Mouse (Mus musculus): ENCODE measurements around the gene Itgal.
"Not testable (repeated sequence)": the region's sequence is repeated elsewhere in the genome, so short reads cannot be mapped to it uniquely, and the experiment has no call there.

The Itgal gene

GRCm38 (mm10) chr7:127280092-127280491 lies 16.0 kb upstream of the Itgal start:
- peak; percentile 56 for DNase-seq

DNA sequence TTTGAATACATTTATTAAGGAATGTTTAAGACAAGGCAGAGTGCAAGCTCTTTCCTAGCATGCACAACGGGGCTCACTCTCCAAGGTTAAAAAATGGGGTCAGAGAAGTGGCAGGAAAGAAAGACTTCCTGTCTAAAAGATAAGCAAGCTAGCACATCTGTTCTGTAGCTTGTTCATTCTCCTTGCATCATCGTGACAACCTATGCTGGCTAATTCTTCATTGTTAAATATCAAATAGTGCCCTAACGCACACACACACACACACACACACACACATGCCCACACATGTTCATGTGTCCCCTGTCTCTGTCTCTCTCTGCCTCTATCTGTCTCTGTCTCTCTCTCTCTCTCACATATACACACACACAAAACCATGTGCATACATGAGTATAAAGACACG lies 14.9 kb upstream of the Itgal start:
- peak; percentile 50 for DNase-seq

- peak; percentile 63 for DNase-seq
These were observed 13.9 kb upstream of the Itgal start for GRCm38 (mm10) chr7:127282190-127282589.

GRCm38 (mm10) chr7:127285154-127285553 lies 10.9 kb upstream of the Itgal start:
- DNase-seq = peak; percentile 64

- no peak for DNase-seq
These were observed 8.1 kb upstream of the Itgal start for GRCm38 (mm10) chr7:127287940-127288339.

- DNase-seq = no peak
These were observed 6.8 kb upstream of the Itgal start for GRCm38 (mm10) chr7:127289306-127289705.

DNA sequence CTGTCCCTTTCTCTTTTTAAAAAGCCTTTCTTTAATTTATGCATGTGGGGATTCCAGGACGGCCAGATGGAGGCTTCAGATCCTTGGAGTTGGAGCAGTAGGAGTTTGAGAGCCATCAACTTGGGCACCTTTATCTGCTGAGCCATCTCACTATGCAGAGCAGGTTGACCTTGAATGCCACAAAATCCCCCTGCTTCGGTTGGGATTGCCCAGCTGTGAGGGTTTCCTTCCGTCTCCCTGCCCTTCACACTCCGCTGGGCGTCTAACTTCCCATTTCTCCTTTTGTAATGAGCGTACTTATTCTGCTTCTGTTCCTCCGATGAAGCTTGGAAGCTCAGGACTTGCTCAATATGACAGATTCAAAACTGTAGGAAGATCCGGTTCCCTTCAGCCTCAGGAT lies 5.9 kb upstream of the Itgal start:
- DNase-seq = no peak

GRCm38 (mm10) chr7:127296786-127297555 lies 911 bp downstream of the Itgal start:
- peak; percentile 58 for DNase-seq

DNA sequence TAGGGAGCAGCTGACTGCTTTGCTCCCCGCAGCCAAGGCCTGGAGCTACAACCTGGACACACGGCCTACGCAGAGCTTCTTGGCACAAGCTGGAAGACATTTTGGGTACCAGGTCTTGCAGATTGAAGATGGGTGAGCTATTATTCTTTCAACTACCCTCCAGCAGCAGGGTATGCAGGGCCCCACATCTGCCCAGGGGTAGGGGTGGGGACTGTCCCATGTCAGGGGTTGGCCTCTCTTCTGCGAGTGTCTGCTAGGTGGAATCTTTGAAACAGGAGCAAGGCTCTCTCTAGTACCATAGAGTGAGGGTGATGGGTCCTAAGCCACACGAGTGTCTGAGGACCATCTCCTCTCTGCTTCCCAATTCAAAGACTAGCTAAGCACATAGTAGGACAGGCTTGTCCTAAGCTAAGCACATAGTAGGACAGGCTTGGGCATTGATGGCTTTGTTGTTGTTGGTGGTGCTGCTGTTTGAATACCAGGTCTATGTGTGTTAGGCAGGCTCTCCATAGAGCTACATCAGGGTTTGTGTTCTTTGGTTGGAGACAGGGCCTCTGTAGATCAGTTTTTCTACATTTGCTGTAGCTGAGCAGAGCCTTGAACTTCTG lies 1.6 kb downstream of the Itgal start:
- DNase-seq = no peak

DNA sequence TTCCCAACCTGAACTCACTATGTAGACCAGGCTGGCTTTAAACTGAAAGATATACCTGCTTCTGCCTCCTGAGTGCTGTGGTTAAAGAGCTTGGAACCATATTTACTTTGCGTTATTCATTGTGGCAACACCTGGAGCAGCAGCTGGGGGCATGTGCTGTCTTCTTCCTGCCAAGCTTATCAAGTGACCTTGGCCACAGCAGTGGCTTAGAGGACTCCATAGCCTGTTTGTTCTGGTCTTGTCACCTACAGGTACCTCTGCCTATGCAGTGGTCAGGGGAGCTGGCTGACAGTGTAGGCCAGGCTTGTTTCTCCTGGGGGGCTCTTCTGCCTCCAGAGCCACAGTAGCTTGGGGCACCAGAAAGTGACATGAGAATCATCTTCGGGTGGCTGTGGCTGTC lies 12.4 kb downstream of the Itgal start:
- peak; percentile 33 for DNase-seq

DNA sequence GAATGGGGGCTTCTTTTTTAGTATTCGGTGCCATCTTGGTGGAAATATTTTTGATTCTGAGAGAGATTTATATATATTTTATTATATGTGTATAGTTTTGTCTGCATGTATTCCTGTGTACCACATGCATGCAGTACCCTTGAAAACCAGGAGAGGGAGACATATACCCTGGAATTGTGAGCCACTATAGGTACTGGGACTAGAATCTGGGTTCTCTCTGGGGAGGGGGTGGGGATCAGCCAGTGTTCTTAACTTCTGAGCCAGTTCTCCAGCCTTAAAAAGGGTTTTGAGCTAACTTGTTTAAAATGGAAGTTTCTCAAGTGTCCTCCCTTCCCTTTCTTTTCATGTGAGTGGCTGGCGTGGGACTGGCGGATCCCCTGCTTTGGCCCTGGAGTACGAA lies 12.8 kb downstream of the Itgal start:
- DNase-seq = peak; percentile 55

DNA sequence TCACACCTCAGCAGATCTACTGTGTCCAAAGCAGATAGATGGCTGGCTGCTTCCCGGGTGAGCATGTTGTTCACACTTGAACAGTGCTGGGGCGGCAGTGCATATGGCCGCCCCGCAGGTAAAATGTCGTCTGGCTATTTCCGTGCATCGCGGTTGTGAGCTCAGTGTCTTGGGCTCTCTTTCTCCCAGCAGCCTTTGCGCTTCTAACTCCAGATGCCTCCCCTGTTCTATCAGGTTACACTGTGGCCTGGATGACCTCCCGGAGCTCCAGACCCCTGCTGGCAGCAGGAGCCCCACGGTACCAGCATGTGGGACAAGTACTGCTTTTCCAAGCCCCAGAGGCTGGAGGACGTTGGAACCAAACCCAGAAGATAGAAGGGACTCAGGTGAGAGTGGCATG lies 13.9 kb downstream of the Itgal start:
- no peak for DNase-seq

- DNase-seq = no peak
These were observed 17.9 kb downstream of the Itgal start for GRCm38 (mm10) chr7:127313912-127314311.

DNA sequence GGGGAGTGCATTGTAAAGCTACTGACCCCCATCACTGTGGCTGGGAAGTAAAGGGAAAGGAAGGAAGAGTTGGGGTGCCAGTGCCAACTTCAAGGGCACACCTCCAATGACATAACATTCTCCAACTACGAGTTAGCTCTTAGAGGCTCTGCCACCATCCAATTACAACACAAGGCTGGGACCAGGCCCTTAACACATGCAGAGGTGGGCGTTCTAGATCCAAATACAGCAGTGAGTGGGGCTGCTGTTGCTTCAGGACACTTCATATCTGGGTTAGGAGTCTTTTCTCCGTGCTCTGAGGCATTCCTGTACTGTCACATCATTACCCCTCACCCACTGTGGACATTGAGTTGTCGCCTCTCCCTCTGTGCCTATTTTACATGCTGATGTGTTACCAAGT lies 25.0 kb downstream of the Itgal start:
- DNase-seq = no peak

DNA sequence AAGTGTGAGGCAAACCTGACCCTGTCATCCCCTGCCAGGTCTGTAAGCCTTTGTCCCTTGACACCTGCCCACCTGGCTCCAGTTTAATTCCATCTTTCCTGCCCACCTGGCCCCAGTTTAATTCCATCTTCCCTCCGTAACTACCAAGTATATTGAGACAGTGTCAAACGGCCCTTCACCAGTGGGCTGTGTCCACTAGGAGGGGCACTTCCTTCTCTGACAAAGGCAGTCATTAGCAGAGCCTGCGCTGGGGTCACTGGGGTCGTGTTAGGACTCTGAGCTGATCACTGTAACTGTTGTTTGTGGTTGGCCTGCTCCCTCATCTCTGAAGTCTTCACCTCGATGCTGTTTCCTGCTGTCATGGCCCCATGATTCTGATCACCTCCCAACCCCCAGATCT lies 26.0 kb downstream of the Itgal start:
- DNase-seq = no peak

DNA sequence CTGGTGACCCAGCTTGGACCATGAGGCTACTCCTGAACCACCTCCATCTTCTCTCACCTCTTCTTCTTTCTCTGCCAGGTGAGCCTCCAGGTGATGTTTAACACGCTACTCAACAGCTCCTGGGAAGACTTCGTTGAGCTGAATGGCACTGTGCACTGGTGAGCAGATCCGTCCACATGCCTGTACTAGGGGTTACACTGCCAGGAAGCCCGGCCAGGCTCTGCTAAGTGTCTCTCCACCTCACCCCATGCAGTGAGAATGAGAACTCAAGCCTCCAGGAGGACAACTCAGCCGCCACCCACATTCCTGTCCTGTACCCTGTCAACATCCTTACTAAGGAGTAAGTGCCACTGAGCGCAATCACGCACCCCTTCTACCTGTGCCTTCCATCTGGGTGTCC lies 28.9 kb downstream of the Itgal start:
- no peak for DNase-seq

DNA sequence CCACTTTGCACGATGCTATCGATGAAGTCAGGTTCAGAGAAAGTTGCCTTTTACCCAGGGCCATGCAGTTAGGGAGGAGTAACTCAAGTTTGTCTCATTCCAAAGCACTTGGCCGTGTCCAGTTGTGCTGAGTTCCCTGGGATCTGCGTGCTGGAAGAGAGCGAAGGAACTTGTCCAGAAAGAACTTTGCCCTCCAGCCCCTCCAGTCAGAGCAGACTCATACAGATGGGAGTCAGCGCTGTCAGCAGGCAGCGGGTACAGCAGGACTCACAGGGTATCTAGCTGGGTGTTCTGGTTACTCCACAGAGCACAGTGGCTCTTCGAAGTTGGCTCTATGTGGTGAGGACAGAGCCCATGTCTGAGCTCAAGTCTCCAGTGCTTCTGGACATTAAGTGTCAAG lies 29.5 kb downstream of the Itgal start:
- no peak for DNase-seq

GRCm38 (mm10) chr7:127326685-127327084 lies 30.6 kb downstream of the Itgal start:
- DNase-seq = no peak

- DNase-seq = no peak
These were observed 37.2 kb downstream of the Itgal start for GRCm38 (mm10) chr7:127333240-127333639.

DNA sequence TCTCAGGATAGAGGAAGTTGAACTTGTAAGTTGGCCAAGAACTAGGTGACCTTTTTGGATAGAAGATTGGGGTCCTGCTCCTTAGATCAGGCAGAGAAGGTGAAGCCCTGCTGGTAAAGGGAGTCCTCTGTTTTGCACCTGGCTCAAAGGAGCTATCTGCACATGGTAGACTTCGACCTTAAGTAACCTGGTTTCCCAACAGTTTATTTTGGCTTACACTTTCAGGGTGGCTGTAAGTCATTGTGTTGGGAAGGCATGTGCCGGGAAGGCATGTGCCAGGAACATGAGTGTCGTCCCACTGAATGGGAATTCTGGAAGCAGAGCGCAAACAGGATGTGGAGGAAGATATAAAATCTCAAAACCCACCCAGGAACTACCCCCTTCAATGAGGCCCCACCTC lies 39.5 kb downstream of the Itgal start:
- no peak for DNase-seq

GRCm38 (mm10) chr7:127337636-127338035 lies 41.6 kb downstream of the Itgal start:
- no peak for DNase-seq

- DNase-seq = no peak
These were observed 45.3 kb downstream of the Itgal start for GRCm38 (mm10) chr7:127341356-127341755.

- DNase-seq = not testable (repeated sequence)
These were observed 45.8 kb downstream of the Itgal start for GRCm38 (mm10) chr7:127341861-127342260.

GRCm38 (mm10) chr7:127342332-127342731 lies 46.3 kb downstream of the Itgal start:
- DNase-seq = peak; percentile 44

GRCm38 (mm10) chr7:127342888-127343287 lies 46.8 kb downstream of the Itgal start:
- no peak for DNase-seq

Data from thymus, postnatal 25 days (tissue).